Mouse (Mus musculus) C2C12 (cell line): ENCODE data around the gene Spock2.

Source experiments
- CEBPB ChIP-seq: IDR thresholded peaks from one replicate; pipeline ENCODE4 v1.6.1; 2011; ENCODE audit warnings: low read depth, mild to moderate bottlenecking, control low read depth, moderate library complexity
- CTCF ChIP-seq: IDR thresholded peaks from one replicate; pipeline ENCODE4 v1.5.1; 2011; ENCODE audit not compliant: control insufficient read depth, insufficient read depth, insufficient read length
- FOSL1 ChIP-seq: IDR thresholded peaks from one replicate; pipeline ENCODE4 v1.8.0; 2011; ENCODE audit warnings: mild to moderate bottlenecking, low read length; ENCODE audit not compliant: poor library complexity, insufficient read depth, severe bottlenecking
- MAX ChIP-seq: IDR thresholded peaks from one replicate; pipeline ENCODE4 v1.6.1; 2011; ENCODE audit warnings: mild to moderate bottlenecking, control low read depth
- MYOG ChIP-seq: IDR thresholded peaks from one replicate; pipeline ENCODE4 v1.6.1; 2011; ENCODE audit not compliant: control insufficient read depth, insufficient read length; ENCODE audit errors: extremely low read depth
- USF1 ChIP-seq: IDR thresholded peaks from one replicate; pipeline ENCODE4 v1.6.1; 2011; ENCODE audit warnings: low read depth, mild to moderate bottlenecking, control low read depth, moderate library complexity

DNA sequence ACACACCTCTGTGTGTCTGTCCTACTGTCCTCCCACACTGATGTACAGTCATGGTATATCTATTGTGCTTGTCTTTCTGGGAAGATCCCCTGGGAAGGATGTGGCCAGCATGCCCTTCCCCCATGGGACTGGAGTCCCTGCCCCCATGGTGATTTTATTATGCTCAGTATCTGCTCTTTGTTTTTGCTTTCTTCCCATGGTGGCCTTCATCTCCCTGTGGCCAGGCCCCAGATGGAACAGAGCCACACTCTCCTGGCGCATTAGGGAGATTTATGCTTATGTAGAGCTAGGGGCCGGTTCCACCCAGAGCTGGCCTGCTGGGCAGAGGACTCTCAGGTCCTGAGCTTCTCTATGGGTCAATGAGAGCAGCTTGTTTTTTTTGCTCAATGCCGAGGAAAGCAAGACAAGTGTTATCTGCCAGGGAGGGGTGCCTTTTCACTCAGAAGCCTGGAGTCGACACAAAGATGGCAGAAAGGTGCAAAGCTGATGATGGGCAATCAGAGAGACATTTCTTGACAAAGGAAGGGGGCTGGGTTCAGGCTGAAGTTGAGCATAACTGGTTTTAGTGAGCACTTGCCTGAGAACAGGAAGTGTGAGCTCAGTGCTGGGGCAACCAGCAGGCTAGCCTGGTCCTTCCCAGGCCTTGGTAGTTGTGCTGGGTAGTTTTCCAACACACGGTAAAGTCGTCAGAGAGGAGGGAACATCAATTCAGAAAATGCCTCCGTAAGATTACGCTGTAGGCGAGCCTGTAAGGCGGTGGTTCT is 64.5 kb downstream of the Spock2 start:
- TF ChIP-seq CTCF (no peak), MAX (no peak), USF1 (no peak), MYOG (no peak), CEBPB (no peak), FOSL1 (no peak)
